Mouse (Mus musculus) C2C12 (cell line): ENCODE results near the gene Tnnt3. TPM values are rescaled to one million over a fixed set of nuclear protein-coding genes. Genes with fewer than 3 reads are reported as not detected.

ENCODE experiments used
- H3K27me3 ChIP-seq: one replicate; pipeline ENCODE4 v1.6.1; 2011; ENCODE audit not compliant: control insufficient read depth, insufficient read depth, insufficient read length
- H3K36me3 ChIP-seq: one replicate; pipeline ENCODE4 v1.6.1; 2011; ENCODE audit not compliant: control insufficient read depth, insufficient read depth
- H3K4me3 ChIP-seq: one replicate; pipeline ENCODE4 v1.5.1; 2011; ENCODE audit warnings: mild to moderate bottlenecking, control low read depth; ENCODE audit not compliant: poor library complexity, insufficient read depth, severe bottlenecking
- H3K79me2 ChIP-seq: one replicate; pipeline ENCODE4 v1.6.1; 2011; ENCODE audit not compliant: control insufficient read depth, insufficient read depth
- H3K79me3 ChIP-seq: one replicate; pipeline ENCODE4 v1.6.1; 2011; ENCODE audit warnings: low read depth, control low read depth
- H3ac ChIP-seq: one replicate; pipeline ENCODE3; 2011; ENCODE audit warnings: low read depth; ENCODE audit not compliant: control insufficient read depth, insufficient read length
- CEBPB ChIP-seq: IDR thresholded peaks from one replicate; pipeline ENCODE4 v1.6.1; 2011; ENCODE audit warnings: low read depth, mild to moderate bottlenecking, control low read depth, moderate library complexity
- CTCF ChIP-seq: IDR thresholded peaks from one replicate; pipeline ENCODE4 v1.5.1; 2011; ENCODE audit not compliant: control insufficient read depth, insufficient read depth, insufficient read length
- FOSL1 ChIP-seq: IDR thresholded peaks from one replicate; pipeline ENCODE4 v1.8.0; 2011; ENCODE audit warnings: mild to moderate bottlenecking, low read length; ENCODE audit not compliant: poor library complexity, insufficient read depth, severe bottlenecking
- MAX ChIP-seq: IDR thresholded peaks from one replicate; pipeline ENCODE4 v1.6.1; 2011; ENCODE audit warnings: mild to moderate bottlenecking, control low read depth
- MYOD1 ChIP-seq: IDR thresholded peaks from one replicate; pipeline ENCODE4 v1.6.1; 2011; ENCODE audit warnings: low read depth; ENCODE audit not compliant: control insufficient read depth, insufficient read length
- MYOG ChIP-seq: IDR thresholded peaks from one replicate; pipeline ENCODE4 v1.6.1; 2011; ENCODE audit not compliant: control insufficient read depth, insufficient read length; ENCODE audit errors: extremely low read depth
- USF1 ChIP-seq: IDR thresholded peaks from one replicate; pipeline ENCODE4 v1.6.1; 2011; ENCODE audit warnings: low read depth, mild to moderate bottlenecking, control low read depth, moderate library complexity
- polyA plus RNA-seq: library from polyadenylated mRNA; unstranded; fragments of >200 nt; fragmentation: generic; extraction: Trizol; gene quantifications from one replicate; pipeline ENCODE4 v1.2.1, GENCODE M21; 2012; ENCODE audit warnings: missing spikeins

Tnnt3 gene
- polyA plus RNA-seq, 1 experiment, result 6.8 TPM

GRCm38 (mm10) chr7:142478001-142478400, 20.6 kb upstream of the Tnnt3 start:
- no peak for TF ChIP-seq MYOG
- TF ChIP-seq MYOD1, result no peak
- TF ChIP-seq MAX, result no peak
- no peak for TF ChIP-seq FOSL1
- TF ChIP-seq CEBPB, result no peak
- no peak for TF ChIP-seq CTCF
- TF ChIP-seq USF1, result no peak
- Histone ChIP-seq H3K36me3 (peaks cover 9% of the 10 kb centered on the region), H3K79me2 (peaks cover 52% of the 10 kb centered on the region), H3K79me3 (peaks cover 27% of the 10 kb centered on the region), H3K27me3 (no peaks in the 10 kb centered on the region), H3ac (no peak overlapping the region), H3K4me3 (no peak overlapping the region)

- Histone ChIP-seq H3ac (no peak overlapping the region), H3K4me3 (no peak overlapping the region), H3K79me3 (peaks cover 22% of the 10 kb centered on the region), H3K36me3 (peaks cover 9% of the 10 kb centered on the region), H3K27me3 (no peaks in the 10 kb centered on the region), H3K79me2 (peaks cover 47% of the 10 kb centered on the region)
- TF ChIP-seq MAX (no peak), MYOG (no peak), USF1 (no peak), CEBPB (no peak)
Observed at GRCm38 (mm10) chr7:142478574-142478973, 20.1 kb upstream of the Tnnt3 start.

- H3K79me2 ChIP-seq, result peaks cover 39% of the 10 kb centered on the region
- H3ac ChIP-seq, result no peak overlapping the region
- H3K27me3 ChIP-seq, result no peaks in the 10 kb centered on the region
- TF ChIP-seq CEBPB (no peak), MAX (no peak), USF1 (no peak), MYOD1 (no peak), FOSL1 (no peak), MYOG (no peak), CTCF (no peak)
- no peak overlapping the region for H3K4me3 ChIP-seq
- peaks cover 15% of the 10 kb centered on the region for H3K79me3 ChIP-seq
- H3K36me3 ChIP-seq, result peaks cover 15% of the 10 kb centered on the region
Observed at GRCm38 (mm10) chr7:142479307-142479706, 19.3 kb upstream of the Tnnt3 start.

- Histone ChIP-seq H3K27me3 (no peaks in the 10 kb centered on the region), H3K36me3 (peaks cover 21% of the 10 kb centered on the region), H3K79me2 (peaks cover 34% of the 10 kb centered on the region), H3ac (no peak overlapping the region), H3K4me3 (no peak overlapping the region), H3K79me3 (peaks cover 15% of the 10 kb centered on the region)
- no peak for TF ChIP-seq MAX
Observed at GRCm38 (mm10) chr7:142479886-142480285, 18.8 kb upstream of the Tnnt3 start.

GRCm38 (mm10) chr7:142480661-142481060, 18.0 kb upstream of the Tnnt3 start:
- H3ac ChIP-seq, result no peak overlapping the region
- H3K79me2 ChIP-seq, result peaks cover 26% of the 10 kb centered on the region
- H3K36me3 ChIP-seq, result peaks cover 27% of the 10 kb centered on the region
- TF ChIP-seq FOSL1 (no peak), MYOD1 (no peak)
- H3K4me3 ChIP-seq, result no peak overlapping the region
- no peaks in the 10 kb centered on the region for H3K27me3 ChIP-seq
- H3K79me3 ChIP-seq, result peaks cover 14% of the 10 kb centered on the region

GRCm38 (mm10) chr7:142481186-142481567, 17.5 kb upstream of the Tnnt3 start:
- peaks cover 27% of the 10 kb centered on the region for H3K36me3 ChIP-seq
- TF ChIP-seq USF1 (no peak), MAX (no peak), CEBPB (no peak), CTCF (peak; percentile 37), FOSL1 (no peak)
- peaks cover 13% of the 10 kb centered on the region for H3K79me3 ChIP-seq
- no peak overlapping the region for H3K4me3 ChIP-seq
- peaks cover 21% of the 10 kb centered on the region for H3K79me2 ChIP-seq
- H3ac ChIP-seq, result no peak overlapping the region
- no peaks in the 10 kb centered on the region for H3K27me3 ChIP-seq

- H3K79me3 ChIP-seq, result peaks cover 8% of the 10 kb centered on the region
- H3K79me2 ChIP-seq, result peaks cover 15% of the 10 kb centered on the region
- H3K36me3 ChIP-seq, result peaks cover 30% of the 10 kb centered on the region
- no peak overlapping the region for H3K4me3 ChIP-seq
- H3ac ChIP-seq, result no peak overlapping the region
- no peaks in the 10 kb centered on the region for H3K27me3 ChIP-seq
- no peak for TF ChIP-seq MYOG
- no peak for TF ChIP-seq CEBPB
- no peak for TF ChIP-seq CTCF
- TF ChIP-seq MAX, result no peak
- TF ChIP-seq FOSL1, result no peak
- TF ChIP-seq MYOD1, result no peak
- TF ChIP-seq USF1, result no peak
Observed at GRCm38 (mm10) chr7:142481568-142482255, 16.9 kb upstream of the Tnnt3 start.
